Mouse (Mus musculus) cortical plate, adult 2 months (tissue): ENCODE measurements around the gene Yif1a.

ENCODE experiments used
- CTCF ChIP-seq: fragments of 200-500 bp; IDR thresholded peaks from 2 replicates; pipeline ENCODE4 v1.5.1; 2011; ENCODE audit warnings: mild to moderate bottlenecking, control low read depth, low read length; ENCODE audit not compliant: insufficient read depth; ENCODE audit errors: extremely low read depth
- POLR2A ChIP-seq: fragments of 200-500 bp; IDR thresholded peaks from 2 replicates; pipeline ENCODE4 v1.6.1; 2011; ENCODE audit warnings: mild to moderate bottlenecking, low read length, control low read depth; ENCODE audit not compliant: insufficient read depth; ENCODE audit errors: extremely low read depth

GRCm38 (mm10) chr19:5052166-5052822 is 36.0 kb upstream of the Yif1a start:
- TF ChIP-seq POLR2A (peak; percentile 50; the same call in 1 of the 2 replicates), CTCF (no peak)
